Mouse (Mus musculus) intestine, embryonic 16.5 days (tissue): ENCODE measurements around the gene Ndst4. TPM values are rescaled to one million over a fixed set of nuclear protein-coding genes. Genes with fewer than 3 reads are reported as not detected.
A peak's percentile ranks its signal among the peaks of the same experiment; 100 is the strongest.

Experiments used
- ATAC-seq: fragments of 200-750 bp; cut with Nextera tagmentation; 2 replicates; pipeline ENCODE4 v1.8.0; 2017; ENCODE audit warnings: moderate TSS enrichment, moderate library complexity
- H3K27ac ChIP-seq: fragments of 300-500 bp; sonication (generic); 2 replicates; pipeline ENCODE4 v1.5.1; 2014; ENCODE audit warnings: mild to moderate bottlenecking, low read length
- H3K27me3 ChIP-seq: fragments of 300-500 bp; sonication (generic); replicated peaks from 2 replicates; pipeline ENCODE4 v1.6.1; 2014; ENCODE audit warnings: low read length, control low read depth, mixed read lengths; ENCODE audit not compliant: control insufficient read depth, insufficient read depth
- H3K36me3 ChIP-seq: fragments of 300-500 bp; sonication (generic); 2 replicates; pipeline ENCODE4 v1.6.1; 2014; ENCODE audit warnings: low read length, control low read depth; ENCODE audit not compliant: control insufficient read depth, insufficient read depth
- H3K4me1 ChIP-seq: fragments of 300-500 bp; sonication (generic); 2 replicates; pipeline ENCODE4 v1.6.1; 2014; ENCODE audit warnings: low read length, control low read depth, mixed read lengths; ENCODE audit not compliant: control insufficient read depth, insufficient read depth
- H3K4me2 ChIP-seq: fragments of 300-500 bp; sonication (generic); 2 replicates; pipeline ENCODE4 v1.6.1; 2014; ENCODE audit warnings: low read depth, low read length, control low read depth
- H3K4me3 ChIP-seq: fragments of 300-500 bp; sonication (generic); 2 replicates; pipeline ENCODE4 v1.5.1; 2014; ENCODE audit warnings: mild to moderate bottlenecking, low read length
- H3K9ac ChIP-seq: fragments of 300-500 bp; sonication (generic); 2 replicates; pipeline ENCODE4 v1.6.1; 2014; ENCODE audit warnings: low read depth, low read length
- H3K9me3 ChIP-seq: fragments of 300-500 bp; sonication (generic); 2 replicates; pipeline ENCODE4 v1.6.1; 2016; ENCODE audit warnings: low read length, control low read depth; ENCODE audit not compliant: control insufficient read depth
- WGBS: fragments of 180-500 bp; shearing (Covaris S2); extraction: QIAGEN DNeasy Blood & Tissue Kit; methylation state at CpG from one replicate; pipeline ENCODE4 v1.1.7; 2014; 5-methylcytosine and 5-hydroxymethylcytosine counted together
- polyA plus RNA-seq: library from polyadenylated mRNA; unstranded; fragments of >200 nt; fragmentation: Nextera tagmentation; extraction: Ambion mirVana; gene quantifications from 2 replicates; pipeline ENCODE4 v1.2.1, GENCODE M21; 2015

Gene Ndst4
- 0.44 and 0.65 TPM in 2 replicates for polyA plus RNA-seq

DNA sequence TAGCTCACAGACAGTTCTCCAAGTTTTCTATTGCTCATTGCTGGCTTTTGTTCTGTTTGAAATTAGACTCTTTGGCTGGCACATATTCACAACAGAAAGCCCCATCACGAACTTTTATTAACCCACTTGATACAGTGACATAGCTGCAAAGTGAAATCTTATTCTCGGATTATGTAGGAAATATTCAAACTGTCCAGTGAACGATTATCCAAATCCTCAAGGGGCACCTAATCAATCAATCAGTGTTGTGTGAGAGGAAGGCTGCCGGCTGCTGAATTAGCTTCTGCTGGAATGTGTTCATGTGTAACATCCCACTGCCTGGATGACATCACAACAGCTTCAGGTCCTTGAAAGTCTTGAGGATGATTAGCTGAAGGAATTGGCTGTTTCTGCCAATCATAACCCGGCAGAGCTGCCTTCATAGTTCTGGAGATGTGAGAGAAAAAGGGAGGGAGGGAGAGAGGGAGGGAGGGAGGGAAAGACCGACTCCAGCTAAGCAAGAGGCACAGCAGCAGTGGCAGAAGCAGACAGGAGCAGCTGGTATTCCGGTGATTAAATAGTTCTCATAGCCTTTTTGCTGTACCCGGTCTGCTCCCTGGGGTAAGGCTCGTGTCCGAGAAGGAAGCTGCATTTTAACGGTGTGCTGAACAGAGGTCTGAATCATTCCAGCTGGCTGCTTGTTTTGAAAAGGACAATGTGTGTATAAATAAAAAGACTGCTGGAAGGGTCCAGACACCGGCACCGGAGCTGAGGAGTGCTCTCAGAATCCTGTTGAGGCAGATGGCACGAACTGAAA, at the start of gene Ndst4:
TSS of gene Ndst4 (plus strand) at position 476 of the 796 bp plus-strand sequence.
- ATAC-seq: peak; percentile 50; the same call in 1 of the 2 replicates
- peak within 1 kb of the TSS; percentile 42 for H3K4me3 ChIP-seq
- H3K27ac ChIP-seq: no peak within 1 kb of the TSS
- 19% methylated on average over 14 of the region's 14 CpGs for WGBS
- no peaks in the 10 kb centered on the region for H3K9me3 ChIP-seq
- H3K36me3 ChIP-seq: no peaks in the 10 kb centered on the region
- H3K9ac ChIP-seq: peak within 1 kb of the TSS; percentile 45; the same call in 1 of the 2 replicates
- no peaks in the 10 kb centered on the region for H3K27me3 ChIP-seq
- no peaks in the 10 kb centered on the region for H3K4me1 ChIP-seq
- H3K4me2 ChIP-seq: peak within 1 kb of the TSS; percentile 36

- ATAC-seq: no peak
- Histone ChIP-seq H3K9me3 (no peaks in the 10 kb centered on the region), H3K27me3 (no peaks in the 10 kb centered on the region), H3K36me3 (no peaks in the 10 kb centered on the region), H3K4me2 (no peak overlapping the region), H3K4me3 (no peak overlapping the region), H3K9ac (no peak overlapping the region), H3K27ac (no peak overlapping the region), H3K4me1 (no peaks in the 10 kb centered on the region)
- WGBS: 68% methylated on average over 3 of the region's 3 CpGs
Measured at GRCm38 (mm10) chr3:125397443-125397842, 6.4 kb upstream of the Ndst4 start.

GRCm38 (mm10) chr3:125406456-125406855, 2.6 kb downstream of the Ndst4 start:
- 36% methylated on average over 2 of the region's 2 CpGs for WGBS
- ATAC-seq: no peak

DNA sequence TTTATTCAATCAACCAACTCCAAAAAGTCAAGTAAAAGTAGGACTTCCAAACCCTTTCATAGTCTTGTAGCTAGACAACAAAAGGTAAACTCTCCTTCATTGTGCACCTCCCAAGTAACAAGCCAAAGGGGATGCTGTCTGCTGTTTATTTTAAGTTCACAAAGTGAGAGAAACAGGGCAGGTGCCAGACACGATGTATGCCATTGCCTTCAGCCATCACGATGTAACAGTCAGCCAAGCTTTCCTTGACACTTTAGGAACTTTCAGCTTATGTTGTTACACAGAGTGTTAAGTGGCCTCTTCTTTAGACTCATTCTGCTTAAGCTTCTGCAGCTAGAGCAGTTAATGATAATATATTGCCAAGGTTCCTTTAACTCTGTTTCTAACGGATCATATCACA, 3.1 kb downstream of the Ndst4 start:
- WGBS: 62% methylated on average over 3 of the region's 3 CpGs
- no peak for ATAC-seq

More at GRCm38 (mm10) chr3:125406456-125406855, 2.6 kb downstream of the Ndst4 start:
- no peaks in the 10 kb centered on the region for H3K4me1 ChIP-seq
- no peaks in the 10 kb centered on the region for H3K9me3 ChIP-seq
- no peak overlapping the region for H3K27ac ChIP-seq
- no peak overlapping the region for H3K4me2 ChIP-seq
- no peak overlapping the region for H3K9ac ChIP-seq
- H3K36me3 ChIP-seq: no peaks in the 10 kb centered on the region
- no peak overlapping the region for H3K4me3 ChIP-seq
- no peaks in the 10 kb centered on the region for H3K27me3 ChIP-seq

GRCm38 (mm10) chr3:125466894-125467652, 63.2 kb downstream of the Ndst4 start:
- Histone ChIP-seq H3K4me1 (no peaks in the 10 kb centered on the region), H3K4me3 (no peak overlapping the region), H3K27me3 (no peaks in the 10 kb centered on the region), H3K9ac (no peak overlapping the region), H3K27ac (no peak overlapping the region), H3K9me3 (no peaks in the 10 kb centered on the region), H3K4me2 (no peak overlapping the region), H3K36me3 (no peaks in the 10 kb centered on the region)
- 39% methylated on average over 6 of the region's 6 CpGs for WGBS
- no peak for ATAC-seq

More for the DNA sequence above, 3.1 kb downstream of the Ndst4 start:
- Histone ChIP-seq H3K4me3 (no peak overlapping the region), H3K4me1 (no peaks in the 10 kb centered on the region), H3K36me3 (no peaks in the 10 kb centered on the region), H3K27ac (no peak overlapping the region), H3K27me3 (no peaks in the 10 kb centered on the region), H3K9me3 (no peaks in the 10 kb centered on the region), H3K4me2 (no peak overlapping the region), H3K9ac (no peak overlapping the region)

- no peaks in the 10 kb centered on the region for H3K9me3 ChIP-seq
- ATAC-seq: no peak
- H3K4me2 ChIP-seq: no peak overlapping the region
- WGBS: 78% methylated on average over 5 of the region's 5 CpGs
- H3K27ac ChIP-seq: no peak overlapping the region
- no peaks in the 10 kb centered on the region for H3K36me3 ChIP-seq
- H3K27me3 ChIP-seq: no peaks in the 10 kb centered on the region
- no peaks in the 10 kb centered on the region for H3K4me1 ChIP-seq
- H3K9ac ChIP-seq: no peak overlapping the region
- no peak overlapping the region for H3K4me3 ChIP-seq
Measured at GRCm38 (mm10) chr3:125510102-125510501, 106.2 kb downstream of the Ndst4 start.

GRCm38 (mm10) chr3:125533371-125533770, 129.5 kb downstream of the Ndst4 start:
- 89% methylated on average over 8 of the region's 8 CpGs for WGBS
- no peak for ATAC-seq
- H3K4me2 ChIP-seq: no peak overlapping the region

GRCm38 (mm10) chr3:125570602-125571001, 166.7 kb downstream of the Ndst4 start:
- no peaks in the 10 kb centered on the region for H3K27me3 ChIP-seq
- no peak overlapping the region for H3K9ac ChIP-seq
- 68% methylated on average over 2 of the region's 2 CpGs for WGBS
- no peak overlapping the region for H3K27ac ChIP-seq
- no peak overlapping the region for H3K4me3 ChIP-seq
- no peak for ATAC-seq
- H3K4me1 ChIP-seq: no peaks in the 10 kb centered on the region
- no peaks in the 10 kb centered on the region for H3K36me3 ChIP-seq
- no peaks in the 10 kb centered on the region for H3K9me3 ChIP-seq
- H3K4me2 ChIP-seq: no peak overlapping the region

More at GRCm38 (mm10) chr3:125533371-125533770, 129.5 kb downstream of the Ndst4 start:
- no peaks in the 10 kb centered on the region for H3K9me3 ChIP-seq
- no peak overlapping the region for H3K4me3 ChIP-seq
- no peaks in the 10 kb centered on the region for H3K27me3 ChIP-seq
- H3K9ac ChIP-seq: no peak overlapping the region
- H3K4me1 ChIP-seq: no peaks in the 10 kb centered on the region
- no peak overlapping the region for H3K27ac ChIP-seq
- no peaks in the 10 kb centered on the region for H3K36me3 ChIP-seq

GRCm38 (mm10) chr3:125632233-125632632, 228.4 kb downstream of the Ndst4 start:
- no peak for ATAC-seq
- Histone ChIP-seq H3K4me2 (no peak overlapping the region), H3K27me3 (no peaks in the 10 kb centered on the region), H3K36me3 (no peaks in the 10 kb centered on the region), H3K27ac (no peak overlapping the region), H3K9ac (no peak overlapping the region), H3K4me3 (no peak overlapping the region), H3K4me1 (no peaks in the 10 kb centered on the region), H3K9me3 (no peaks in the 10 kb centered on the region)
- 81% methylated on average over 2 of the region's 2 CpGs for WGBS
